Mouse (Mus musculus) ES-E14 (cell line): ENCODE data around the gene Vps54. TPM values are rescaled to one million over a fixed set of nuclear protein-coding genes. Genes with fewer than 3 reads are reported as not detected.
A peak's percentile ranks its signal among the peaks of the same experiment; 100 is the strongest.
"Not testable (repeated sequence)": the region's sequence is repeated elsewhere in the genome, so short reads cannot be mapped to it uniquely, and the experiment has no call there.

ENCODE experiments used
- DNase-seq: peaks from one replicate; pipeline ENCODE4 v3.0.0-alpha.2; 2013; ENCODE audit warnings: low read depth, low spot score
- H3K27ac ChIP-seq: 2 replicates; pipeline ENCODE4 v1.5.1; 2012; ENCODE audit warnings: low read depth, mild to moderate bottlenecking, low read length, moderate library complexity, mixed read lengths; ENCODE audit not compliant: poor library complexity, insufficient read depth, severe bottlenecking
- H3K36me3 ChIP-seq: 2 replicates; pipeline ENCODE4 v1.6.1; 2012; ENCODE audit warnings: mild to moderate bottlenecking, low read length, moderate library complexity, mixed read lengths; ENCODE audit not compliant: control insufficient read depth, poor library complexity, insufficient read depth, severe bottlenecking
- H3K4me1 ChIP-seq, 2 experiments: fragments of 150-350 bp in 1 of 2; sonication (generic) in 1 of 2; 2 replicates each; pipeline ENCODE4 v1.6.1; 2012; ENCODE audit warnings: low read length in 2 of 2, mild to moderate bottlenecking in 1 of 2, mixed read lengths in 1 of 2; ENCODE audit not compliant: control insufficient read depth in 2 of 2, insufficient read depth in 2 of 2, poor library complexity in 1 of 2
- H3K4me3 ChIP-seq, 2 experiments: fragments of 150-350 bp in 1 of 2; sonication (generic) in 1 of 2; 2 replicates each; pipeline ENCODE4 v1.5.1; 2012; ENCODE audit warnings: low read length in 2 of 2, low read depth in 1 of 2, mild to moderate bottlenecking in 1 of 2, mixed read lengths in 1 of 2; ENCODE audit not compliant: insufficient read depth in 1 of 2, poor library complexity in 1 of 2, severe bottlenecking in 1 of 2
- H3K9ac ChIP-seq: 2 replicates; pipeline ENCODE4 v1.6.1; 2012; ENCODE audit warnings: low read depth, mild to moderate bottlenecking, low read length, mixed read lengths; ENCODE audit not compliant: poor library complexity, insufficient read depth, severe bottlenecking
- H3K9me3 ChIP-seq: fragments of 150-350 bp; sonication (generic); 2 replicates; pipeline ENCODE4 v1.6.1; 2012; ENCODE audit warnings: low read depth, mild to moderate bottlenecking, low read length; ENCODE audit not compliant: control insufficient read depth, insufficient read depth
- CHD2 ChIP-seq: IDR thresholded peaks from 2 replicates; pipeline ENCODE4 v1.6.1; 2014; ENCODE audit warnings: mild to moderate bottlenecking, low read depth, low read length, inconsistent platforms
- HCFC1 ChIP-seq: IDR thresholded peaks from 2 replicates; pipeline ENCODE4 v1.6.1; 2012; ENCODE audit warnings: low read length, inconsistent platforms, borderline replicate concordance; ENCODE audit not compliant: insufficient read depth
- MAFK ChIP-seq: IDR thresholded peaks from 2 replicates; pipeline ENCODE4 v1.6.1; 2014; ENCODE audit warnings: mild to moderate bottlenecking, low read depth, low read length, inconsistent platforms; ENCODE audit not compliant: insufficient read depth
- ZC3H11A ChIP-seq: IDR thresholded peaks from 2 replicates; pipeline ENCODE4 v1.6.1; 2012; ENCODE audit warnings: low read depth, mild to moderate bottlenecking, inconsistent platforms, low read length, borderline replicate concordance
- ZNF384 ChIP-seq: IDR thresholded peaks from 2 replicates; pipeline ENCODE4 v1.6.1; 2012; ENCODE audit warnings: low read depth, low read length, inconsistent platforms
- in situ Hi-C, 2 experiments: fragments of 600-800 bp; cut with MboI; formaldehyde crosslinking; loops; one replicate each; pipeline ENCODE4 v1.15.1; 2025; ENCODE audit warnings: low sequenced_read_pairs in 2 of 2, inconsistent platforms in 1 of 2; ENCODE audit not compliant: unreplicated experiment in 2 of 2
- total RNA-seq: library from RNA; depleted of rRNA; stranded (reverse); fragments of 300-350 nt; gene quantifications from 2 replicates; pipeline ENCODE4 v1.2.3, GENCODE M21; 2012

Vps54 gene
- total RNA-seq, 1 experiment: 61.4 TPM

DNA sequence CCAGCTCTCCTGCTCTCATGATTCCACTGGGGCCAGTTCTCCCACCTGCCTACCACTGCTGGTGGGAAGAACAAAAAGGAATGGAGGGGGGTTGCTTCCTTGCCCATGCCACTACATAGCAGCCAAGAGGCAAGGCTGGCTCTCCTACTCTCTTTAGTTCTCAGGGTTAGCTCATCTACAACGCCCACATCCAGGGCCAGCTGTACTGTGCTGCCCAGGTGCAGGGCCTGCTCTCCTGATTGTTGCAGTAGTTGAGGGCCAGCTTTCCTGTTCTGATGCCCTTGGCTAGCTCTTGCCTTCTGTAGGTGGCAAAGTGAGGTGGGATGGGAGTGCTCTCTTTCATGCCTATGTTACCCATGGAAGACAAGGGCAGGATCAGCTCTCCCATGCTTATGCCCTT is 8.9 kb downstream of the Vps54 start:
- in situ Hi-C loops: no loop called here
- Histone ChIP-seq H3K9ac (no peak overlapping the region), H3K36me3 (peaks cover 3% of the 10 kb centered on the region; the same call in 1 of the 2 replicates), H3K4me3 (no peak overlapping the region), H3K4me1 (peaks cover 4 to 8% of the 10 kb centered on the region in 2 experiments; a peak in 3 of 4 replicates), H3K27ac (no peak overlapping the region), H3K9me3 (no peaks in the 10 kb centered on the region)
- DNase-seq: no peak
- TF ChIP-seq CHD2 (no peak), HCFC1 (no peak), ZNF384 (no peak), MAFK (no peak), ZC3H11A (no peak)

DNA sequence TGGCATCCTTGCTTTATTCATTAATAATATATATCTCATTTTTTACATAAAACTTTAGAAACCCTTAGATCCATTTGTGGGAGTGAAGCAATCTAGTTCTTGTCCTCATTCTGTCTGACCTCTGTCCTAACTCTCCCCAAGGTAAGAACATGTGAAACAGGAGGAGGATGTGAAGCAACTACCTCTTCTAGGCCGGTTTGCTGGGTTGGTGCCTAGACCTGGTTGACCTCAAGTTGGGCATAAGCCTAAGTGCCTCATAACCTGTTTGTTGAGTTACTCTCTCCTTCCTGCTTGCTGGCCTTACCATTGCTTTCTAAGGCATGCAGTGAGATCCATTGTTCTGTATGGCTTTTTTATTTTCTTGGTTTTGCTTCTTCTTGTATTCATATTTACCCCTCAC is 11.3 kb downstream of the Vps54 start:
- Histone ChIP-seq H3K9ac (no peak overlapping the region), H3K9me3 (no peaks in the 10 kb centered on the region), H3K36me3 (peaks cover 3% of the 10 kb centered on the region; the same call in 1 of the 2 replicates), H3K4me1 (peaks cover 5 to 8% of the 10 kb centered on the region in 2 experiments; a peak in 3 of 4 replicates), H3K27ac (no peak overlapping the region), H3K4me3 (no peak overlapping the region)
- in situ Hi-C loops: no loop called here
- DNase-seq: no peak
- TF ChIP-seq CHD2: no peak
- no peak for TF ChIP-seq MAFK

GRCm38 (mm10) chr11:21258611-21259010 is 19.5 kb downstream of the Vps54 start:
- H3K9me3 ChIP-seq, H3K36me3 ChIP-seq, DNase-seq, in situ Hi-C loops: not testable (repeated sequence)
- peak overlapping the region; percentile 61 for H3K9ac ChIP-seq
- peak overlapping the region; percentile 96 for H3K27ac ChIP-seq
- H3K4me3 ChIP-seq: peak overlapping the region; percentile 3 to 39; a peak in 3 of 4 replicates
- H3K4me1 ChIP-seq: peaks cover 5 to 29% of the 10 kb centered on the region in 2 experiments

DNA sequence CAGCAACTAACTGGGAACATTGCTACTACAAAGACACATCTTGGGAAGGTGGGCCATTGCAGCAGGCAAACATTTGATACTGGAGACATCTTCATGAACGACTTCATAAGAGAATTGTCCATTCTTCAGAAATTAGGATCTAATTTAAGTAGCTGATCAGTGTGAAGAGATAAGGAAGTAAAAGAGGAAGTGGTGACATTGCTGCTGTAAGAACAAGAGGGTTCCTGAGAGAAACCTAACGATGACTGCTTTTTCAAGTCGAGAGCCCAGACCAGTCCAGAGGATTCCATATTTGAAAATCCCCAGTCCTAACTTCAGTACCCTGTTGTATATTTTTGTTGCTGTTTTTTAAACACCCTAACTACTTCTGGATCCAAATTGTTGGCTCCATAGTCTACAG is 26.3 kb downstream of the Vps54 start:
- no peak overlapping the region for H3K9ac ChIP-seq
- H3K27ac ChIP-seq: no peak overlapping the region
- H3K4me3 ChIP-seq: no peak overlapping the region
- in situ Hi-C loops: no loop called here
- peaks cover 3% of the 10 kb centered on the region for H3K36me3 ChIP-seq
- no peak for DNase-seq
- no peaks in the 10 kb centered on the region for H3K9me3 ChIP-seq
- TF ChIP-seq ZC3H11A (no peak), ZNF384 (no peak), MAFK (no peak), CHD2 (no peak), HCFC1 (no peak)
- H3K4me1 ChIP-seq: peaks cover 0 to 5% of the 10 kb centered on the region in 2 experiments; a peak in 2 of 4 replicates

GRCm38 (mm10) chr11:21276151-21276550 is 37.1 kb downstream of the Vps54 start:
- Histone ChIP-seq H3K9ac (no peak overlapping the region), H3K4me3 (no peak overlapping the region), H3K36me3 (peaks cover 3% of the 10 kb centered on the region), H3K27ac (no peak overlapping the region), H3K9me3 (no peaks in the 10 kb centered on the region), H3K4me1 (no peaks in the 10 kb centered on the region)
- DNase-seq: no peak
- in situ Hi-C loops: no loop called here
- TF ChIP-seq HCFC1 (no peak), ZNF384 (no peak), ZC3H11A (no peak), CHD2 (no peak), MAFK (no peak)
